Mouse (Mus musculus) spleen, postnatal 4 days (tissue): ENCODE data around the gene Cryaa.

Experiments
- DNase-seq, 2 experiments: peaks; one replicate each; pipeline ENCODE4 v3.0.0; 2022; ENCODE audit warnings: low spot score in 2 of 2

Gene Cryaa

GRCm38 (mm10) chr17:31709121-31709741 lies 31.6 kb downstream of the Cryaa start:
- no peak for DNase-seq

GRCm38 (mm10) chr17:31710455-31710854 lies 32.8 kb downstream of the Cryaa start:
- DNase-seq: no peak

DNA sequence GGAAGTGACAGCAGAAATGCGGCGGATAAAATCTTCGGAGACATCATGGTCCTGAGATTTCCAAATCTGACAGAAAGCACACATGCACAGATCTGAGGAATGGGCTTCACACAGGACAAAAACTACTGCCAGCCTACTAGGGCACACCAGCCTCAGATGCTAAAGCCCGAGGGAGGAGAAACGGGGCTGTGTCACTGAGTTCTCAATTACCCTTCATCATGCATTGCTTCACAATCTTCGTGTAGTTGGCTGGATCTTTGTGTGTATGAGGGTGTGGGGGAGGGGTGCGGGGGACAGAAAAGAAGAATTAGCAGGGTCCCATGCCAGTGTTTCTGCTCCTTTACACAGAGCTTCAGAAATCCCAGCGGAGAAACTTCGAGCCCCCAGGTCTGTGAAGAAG lies 36.1 kb downstream of the Cryaa start:
- no peak for DNase-seq

- no peak for DNase-seq
These were observed 36.5 kb downstream of the Cryaa start for GRCm38 (mm10) chr17:31714125-31714524.

GRCm38 (mm10) chr17:31715006-31715405 lies 37.4 kb downstream of the Cryaa start:
- DNase-seq: no peak

DNA sequence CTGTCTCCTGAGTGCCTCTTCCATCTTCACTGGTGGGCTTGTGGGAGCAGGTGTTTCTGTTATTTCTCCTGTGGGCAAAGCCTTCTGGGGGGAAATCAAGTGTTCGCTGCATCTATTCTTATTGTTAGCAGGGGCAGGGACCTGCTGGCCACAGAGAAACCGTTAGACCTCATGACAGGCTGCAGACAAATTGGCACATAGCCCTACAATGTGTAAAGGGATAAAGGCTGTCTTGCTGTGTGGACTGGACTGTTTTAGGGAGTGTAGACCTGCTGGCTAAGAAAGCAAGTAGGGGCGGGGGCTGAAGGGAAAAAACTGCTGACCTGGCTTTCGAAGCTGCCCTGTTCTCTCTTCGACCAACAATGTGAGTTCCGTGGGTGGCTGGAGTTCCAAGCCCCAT lies 44.0 kb downstream of the Cryaa start:
- no peak for DNase-seq

DNA sequence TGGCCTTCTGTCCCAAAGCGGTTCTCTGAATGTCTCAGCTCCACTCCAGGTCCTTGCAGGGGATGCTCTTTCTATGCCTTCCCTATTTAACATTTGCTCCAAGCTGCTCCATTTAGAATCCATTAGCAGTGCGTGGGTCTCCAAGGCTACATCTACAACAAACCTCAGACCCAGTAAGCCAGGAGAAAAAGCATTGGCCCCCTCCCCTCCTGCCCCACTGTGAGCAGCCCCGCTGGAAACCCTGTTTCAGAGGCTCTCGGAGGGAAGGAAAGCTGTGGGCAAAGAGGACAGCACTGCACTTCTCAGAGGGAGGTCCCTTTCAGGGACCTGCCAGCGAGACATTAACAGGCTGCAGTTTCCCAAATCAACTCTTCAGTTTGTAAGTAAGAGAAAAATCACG lies 47.8 kb downstream of the Cryaa start:
- no peak for DNase-seq

GRCm38 (mm10) chr17:31726216-31726615 lies 48.6 kb downstream of the Cryaa start:
- DNase-seq: no peak

DNA sequence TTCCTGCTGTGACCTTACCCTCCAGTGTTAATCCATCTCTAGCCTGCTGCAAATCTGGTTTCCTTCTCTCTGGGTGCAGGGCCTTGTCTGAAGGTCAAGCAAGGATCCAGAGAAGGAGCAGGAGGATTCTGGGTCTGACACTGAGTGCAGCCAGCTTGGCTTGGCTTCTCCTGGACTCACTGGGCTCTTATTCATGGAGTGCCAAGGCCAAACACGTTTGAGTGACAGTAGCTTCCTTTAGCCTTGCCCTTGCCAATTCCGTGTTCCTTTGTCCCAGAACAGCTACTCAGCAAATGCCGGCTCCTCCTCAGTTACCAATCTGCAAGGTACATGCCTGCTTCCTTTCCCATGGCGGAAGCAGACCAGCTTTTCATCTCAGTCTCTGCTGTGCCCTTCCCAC lies 49.6 kb downstream of the Cryaa start:
- no peak for DNase-seq

DNA sequence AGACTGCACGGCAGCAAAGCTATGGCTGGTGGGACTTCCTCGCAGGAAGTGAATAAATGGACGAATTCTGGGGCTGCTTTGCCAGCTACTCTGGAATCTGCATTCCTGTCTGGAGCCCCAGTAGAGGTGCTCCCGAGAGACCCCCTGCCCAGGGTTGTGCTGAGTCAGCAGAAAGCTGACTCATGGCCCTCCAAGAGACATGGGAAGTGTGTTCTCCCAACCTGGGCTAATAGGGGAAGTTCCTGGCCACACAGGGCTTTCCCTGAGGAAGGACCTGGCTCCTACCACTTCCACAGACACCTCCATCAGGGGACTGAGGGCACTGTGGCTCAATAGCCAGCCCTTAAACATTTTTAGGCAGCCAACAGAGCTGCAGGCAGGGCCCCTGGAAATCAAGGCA lies 50.4 kb downstream of the Cryaa start:
- DNase-seq: no peak

GRCm38 (mm10) chr17:31728968-31729501 lies 51.4 kb downstream of the Cryaa start:
- DNase-seq: peak in 1 of 2 experiments; percentile 33

DNA sequence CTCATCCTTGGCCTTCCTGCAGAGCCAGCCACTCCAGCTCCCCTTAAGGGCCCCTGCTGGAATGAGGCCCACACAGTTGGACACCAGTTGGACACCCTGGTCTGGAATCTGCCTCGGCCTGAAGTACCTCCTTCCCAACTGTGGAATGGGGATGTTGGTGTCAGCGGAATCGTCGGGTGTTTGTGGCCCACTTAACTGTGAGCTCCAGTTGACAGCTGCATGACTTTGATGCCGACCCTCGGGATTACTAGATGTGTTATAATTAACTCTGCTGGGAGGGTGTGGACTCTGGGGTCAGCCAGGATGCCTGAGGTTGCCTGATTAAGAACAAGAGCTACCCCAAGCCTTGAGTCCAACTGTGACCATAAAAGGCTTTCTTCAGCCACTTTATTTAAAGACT lies 53.4 kb downstream of the Cryaa start:
- DNase-seq: no peak
